Mouse (Mus musculus) brain, embryonic 14.5 days (tissue): Measurements from ENCODE around the gene Atp5h. TPM values are rescaled to one million over a fixed set of nuclear protein-coding genes. Genes with fewer than 3 reads are reported as not detected.
"Not testable (repeated sequence)": the region's sequence is repeated elsewhere in the genome, so short reads cannot be mapped to it uniquely, and the experiment has no call there.

Experiments used
- DNase-seq: peaks from one replicate; pipeline ENCODE4 v3.0.0-alpha.2; 2011; ENCODE audit warnings: low read depth
- CTCF ChIP-seq: fragments of 200-500 bp; IDR thresholded peaks from 2 replicates; pipeline ENCODE4 v1.5.1; 2012; ENCODE audit warnings: inconsistent platforms, mild to moderate bottlenecking, moderate library complexity, borderline replicate concordance; ENCODE audit not compliant: insufficient read depth, insufficient read length; ENCODE audit errors: extremely low read depth
- POLR2A ChIP-seq: fragments of 200-500 bp; IDR thresholded peaks from 2 replicates; pipeline ENCODE4 v1.6.1; 2012; ENCODE audit warnings: mild to moderate bottlenecking, inconsistent platforms, borderline replicate concordance; ENCODE audit not compliant: poor library complexity, insufficient read depth, insufficient read length, severe bottlenecking; ENCODE audit errors: extremely low read depth
- polyA plus RNA-seq: library from polyadenylated mRNA; depleted of rRNA; stranded (reverse); fragments of >200 nt; gene quantifications from 2 replicates; pipeline ENCODE4 v1.2.3, GENCODE M21; 2012; rRNA removed

The Atp5h gene
- 399 and 402 TPM in 2 replicates for polyA plus RNA-seq

DNA sequence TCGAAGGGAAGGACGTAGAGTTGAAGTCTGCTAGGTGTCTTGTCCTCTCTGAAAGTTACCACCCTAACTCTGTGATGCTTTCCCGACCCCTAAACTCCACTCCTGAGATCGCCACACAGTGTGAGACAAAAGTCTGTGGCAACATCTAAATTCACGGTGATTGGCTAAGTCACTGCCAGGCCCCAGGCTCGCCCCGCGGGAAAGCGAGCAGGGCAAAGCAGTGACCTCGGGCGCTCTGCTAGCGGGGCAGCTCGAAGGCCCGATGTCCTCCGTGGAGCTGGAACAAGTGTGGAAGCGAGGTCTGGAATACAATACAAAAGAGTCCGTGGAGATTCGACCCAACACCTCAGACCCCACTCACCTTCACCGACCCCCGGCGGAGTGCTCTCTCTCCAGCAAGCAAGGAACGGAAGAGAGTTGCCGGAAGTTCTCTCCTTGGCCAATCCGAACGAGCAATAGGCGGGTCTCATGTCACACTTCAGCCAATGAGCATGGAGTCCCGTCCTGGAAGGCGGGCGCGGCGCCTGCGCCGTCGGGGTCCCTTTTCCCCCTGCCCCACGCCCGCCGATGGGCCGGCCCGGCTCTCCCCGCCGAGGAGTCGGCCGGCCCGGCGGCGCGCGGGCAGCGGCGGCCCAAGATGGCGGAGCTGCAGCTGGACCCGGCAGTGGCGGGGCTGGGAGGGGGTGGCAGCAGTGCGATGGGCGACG lies at the start of gene Atp5h, which contains the start of gene Kctd2:
Gene Atp5h (minus strand): TSS at position 432 of the 707 bp plus-strand sequence.
Gene Kctd2 (plus strand): TSS at position 598 of the 707 bp plus-strand sequence.
- DNase-seq, result peak; percentile 99

GRCm38 (mm10) chr11:115467217-115467618 lies 47.5 kb upstream of the Atp5h start:
- no peak for TF ChIP-seq CTCF
- no peak for TF ChIP-seq POLR2A

More for the DNA sequence above, at the start of gene Atp5h, which contains the start of gene Kctd2:
- TF ChIP-seq CTCF, result no peak
- TF ChIP-seq POLR2A, result peak; percentile 98

DNA sequence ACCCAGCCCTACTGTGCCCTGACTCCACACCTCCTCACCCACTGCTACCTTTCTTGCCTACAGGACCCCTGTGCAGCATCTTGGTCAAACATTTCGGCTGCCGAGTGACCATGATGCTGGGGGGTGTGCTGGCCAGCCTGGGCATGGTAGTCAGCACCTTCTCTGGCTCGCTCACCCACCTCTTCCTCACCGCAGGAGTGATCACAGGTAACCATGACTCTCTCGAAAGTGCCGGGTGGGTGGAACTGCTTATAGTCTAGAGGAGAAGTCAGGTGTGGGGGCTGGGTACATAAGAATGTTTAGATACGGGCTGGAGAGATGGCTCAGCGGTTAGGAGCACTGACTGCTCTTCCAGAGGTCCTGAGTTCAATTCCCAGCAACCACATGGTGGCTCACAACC lies 45.1 kb upstream of the Atp5h start:
- no peak for DNase-seq
- no peak for TF ChIP-seq CTCF
- no peak for TF ChIP-seq POLR2A

More at GRCm38 (mm10) chr11:115467217-115467618, 47.5 kb upstream of the Atp5h start:
- no peak for DNase-seq

DNA sequence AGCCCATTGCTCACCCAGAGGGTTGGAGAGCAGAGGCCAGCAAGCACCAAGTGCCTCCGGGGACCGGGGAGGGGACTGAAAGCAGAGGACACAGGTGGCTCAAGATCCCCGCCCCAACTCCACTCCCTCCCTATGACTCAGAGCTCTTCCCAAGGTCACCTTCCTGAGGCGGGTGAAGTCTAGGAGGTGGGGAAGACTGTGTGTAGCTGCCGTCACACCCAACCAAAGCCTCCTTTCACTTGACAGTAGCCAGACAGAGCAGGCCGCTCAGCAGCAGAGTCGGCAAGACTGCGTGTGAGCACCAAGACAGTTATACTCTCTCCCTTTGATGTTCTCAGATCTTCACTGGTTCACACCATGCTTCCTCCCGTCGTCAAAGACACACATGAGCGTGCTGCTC lies 43.6 kb upstream of the Atp5h start:
- TF ChIP-seq POLR2A (no peak), CTCF (no peak)
- DNase-seq, result no peak

DNA sequence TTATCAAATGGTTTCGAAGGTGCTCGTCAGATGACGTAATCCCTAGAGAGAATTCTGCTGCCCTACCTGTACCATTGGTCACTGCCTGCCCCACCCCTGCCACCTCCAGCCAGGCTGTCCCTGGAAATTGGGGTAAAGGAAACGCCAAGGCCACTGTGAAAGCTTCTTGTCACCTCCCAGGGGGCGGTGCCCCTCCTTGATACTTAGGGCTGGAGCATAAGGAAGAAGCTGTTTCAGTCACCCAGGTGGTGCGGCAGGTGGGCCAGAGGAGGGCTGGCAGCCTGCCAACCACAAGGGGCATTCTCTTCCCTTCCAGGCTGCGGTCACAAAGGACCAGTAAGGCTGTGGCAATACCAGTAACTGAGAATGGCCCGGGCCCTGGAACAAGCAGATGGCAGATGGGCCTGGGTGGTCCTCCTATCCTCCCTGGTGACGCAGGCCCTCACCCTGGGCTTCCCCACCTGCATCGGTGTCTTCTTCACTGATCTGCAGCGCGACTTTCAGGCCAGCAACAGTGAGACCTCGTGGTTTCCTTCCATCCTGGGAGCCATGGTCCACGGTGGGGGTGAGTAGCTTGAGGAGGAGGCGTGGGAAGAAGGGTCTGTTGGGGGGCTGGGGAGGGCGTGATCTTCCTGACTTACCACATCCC lies 42.6 kb upstream of the Atp5h start, which contains the start of gene Slc16a5:
Gene Slc16a5 (plus strand): TSS at position 232 of the 649 bp plus-strand sequence.
- no peak for DNase-seq
- no peak for TF ChIP-seq POLR2A
- no peak for TF ChIP-seq CTCF

DNA sequence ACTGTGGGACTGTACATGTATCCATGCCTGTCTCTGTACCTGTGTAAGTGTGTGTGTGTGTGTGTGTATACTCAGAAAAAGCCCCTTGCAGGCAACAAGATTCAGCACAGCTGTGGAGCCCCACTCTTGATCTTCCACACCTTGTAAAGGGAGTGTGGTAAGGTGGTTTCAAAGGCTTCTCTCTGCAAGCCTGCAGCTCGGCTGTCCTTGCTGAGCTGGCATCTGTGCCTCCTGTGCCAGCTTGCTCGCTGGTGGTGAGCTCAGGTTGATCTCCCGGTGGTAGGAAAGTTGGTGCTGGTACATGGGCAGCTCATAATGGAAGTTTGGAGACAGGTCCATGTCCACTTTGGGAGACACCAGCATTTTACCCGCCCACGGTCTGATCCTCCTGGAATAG lies 42.1 kb upstream of the Atp5h start:
- no peak for DNase-seq
- TF ChIP-seq POLR2A, result no peak
- TF ChIP-seq CTCF, result no peak

GRCm38 (mm10) chr11:115460976-115461375 lies 41.2 kb upstream of the Atp5h start:
- no peak for TF ChIP-seq POLR2A
- TF ChIP-seq CTCF, result no peak
- no peak for DNase-seq

DNA sequence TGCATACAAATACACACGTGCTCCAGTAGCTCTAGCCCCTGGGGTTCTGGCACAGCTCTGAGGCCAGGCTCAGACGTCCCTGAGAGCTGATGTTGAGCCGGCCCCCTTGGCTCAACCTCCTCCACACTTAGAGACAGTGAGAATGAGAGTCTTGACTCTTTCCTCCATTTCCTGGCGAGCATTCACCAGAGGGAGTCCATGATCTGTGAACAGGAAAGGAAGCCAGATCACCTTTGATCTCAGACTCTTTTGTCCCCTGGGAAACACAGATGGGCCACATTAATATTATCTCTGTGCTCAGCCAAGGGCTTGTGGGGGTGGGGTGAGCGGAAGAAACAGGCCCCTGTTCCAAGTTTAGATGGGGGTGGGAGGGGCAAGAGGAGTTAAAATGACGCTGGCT lies 37.6 kb upstream of the Atp5h start:
- TF ChIP-seq CTCF, result no peak
- TF ChIP-seq POLR2A, result no peak
- DNase-seq, result peak; percentile 24

DNA sequence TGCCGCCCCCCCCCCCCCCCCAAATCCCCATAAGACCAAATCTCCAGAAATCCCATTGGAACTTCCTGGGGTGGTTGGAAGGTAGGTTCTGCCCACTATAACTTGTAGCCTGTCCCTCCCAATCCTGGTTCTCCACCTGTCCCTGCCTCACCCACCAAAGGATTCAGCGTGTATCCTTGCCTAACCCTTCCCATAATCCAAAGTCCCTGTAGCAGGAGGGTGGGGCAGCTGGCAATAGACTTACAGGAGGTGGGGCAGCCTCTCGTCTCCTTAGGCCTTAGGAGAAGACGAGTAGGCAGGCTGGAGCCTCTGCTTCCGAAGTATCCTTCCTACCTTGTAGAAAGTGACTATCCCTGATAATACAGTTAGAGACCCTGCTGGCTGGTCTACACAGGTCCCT lies 36.4 kb upstream of the Atp5h start:
- TF ChIP-seq CTCF (no peak), POLR2A (no peak)
- no peak for DNase-seq

DNA sequence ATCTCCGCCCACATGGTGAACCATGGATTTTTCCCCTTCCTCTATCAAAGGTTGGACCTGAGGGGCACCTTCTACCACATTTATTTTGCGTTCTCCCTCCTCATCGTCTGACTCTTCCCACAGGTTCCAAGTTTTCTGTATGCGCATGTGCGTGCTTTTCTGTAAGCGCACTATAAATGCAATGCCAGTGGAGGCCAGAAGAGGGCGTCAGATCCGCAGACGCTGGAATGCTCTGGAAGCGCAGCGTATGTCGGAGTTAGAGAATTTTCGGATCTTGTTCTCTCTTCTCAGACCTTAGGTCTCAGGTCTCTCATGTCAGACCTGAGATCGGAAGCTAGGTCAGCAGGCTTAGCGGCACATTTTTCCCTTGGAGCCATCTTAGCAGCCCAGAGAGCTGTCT lies 35.9 kb upstream of the Atp5h start:
- TF ChIP-seq CTCF, result 0 out of 2 replicates have a peak, but pooled peaks have one; percentile 12
- no peak for TF ChIP-seq POLR2A
- no peak for DNase-seq

DNA sequence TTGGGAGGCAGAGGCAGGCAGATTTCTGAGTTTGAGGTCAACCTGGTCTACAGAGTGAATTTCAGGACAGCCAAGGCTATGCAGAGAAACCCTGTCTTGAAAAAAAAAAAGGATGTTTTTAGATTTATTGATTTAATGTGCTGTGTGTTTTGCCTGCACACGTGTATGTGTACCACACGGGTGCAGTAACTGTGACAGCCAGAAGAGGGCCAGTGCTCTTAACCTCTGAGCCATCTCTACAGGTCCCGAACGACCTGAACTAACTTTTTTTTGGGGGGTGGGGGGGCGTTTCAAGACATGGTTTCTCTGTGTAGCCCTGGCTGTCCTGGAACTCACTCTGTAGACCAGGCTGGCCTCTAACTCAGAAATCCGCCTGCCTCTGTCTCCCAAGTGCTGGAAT lies 35.1 kb upstream of the Atp5h start:
- DNase-seq, result not testable (repeated sequence)

- DNase-seq, result no peak
- TF ChIP-seq POLR2A, result no peak
- TF ChIP-seq CTCF, result no peak
These were observed 33.5 kb upstream of the Atp5h start for GRCm38 (mm10) chr11:115453306-115453705.
